Mouse (Mus musculus) neural tube, embryonic 11.5 days (tissue): ENCODE measurements around the gene Cd300lg. TPM values are rescaled to one million over a fixed set of nuclear protein-coding genes. Genes with fewer than 3 reads are reported as not detected.

ENCODE experiments used
- ATAC-seq: fragments of 200-750 bp; cut with Nextera tagmentation; 2 replicates; pipeline ENCODE4 v1.8.0; 2017; ENCODE audit warnings: moderate number of reproducible peaks, mild to moderate bottlenecking, moderate TSS enrichment, moderate library complexity; ENCODE audit not compliant: insufficient read depth, low FRiP score, low TSS enrichment
- DNase-seq: peaks from one replicate; pipeline ENCODE4 v3.0.0-alpha.2; 2015; ENCODE audit warnings: low spot score
- H3K27ac ChIP-seq: fragments of 300-500 bp; sonication (generic); 2 replicates; pipeline ENCODE4 v1.5.1; 2014; ENCODE audit warnings: low read depth, mild to moderate bottlenecking, low read length
- H3K27me3 ChIP-seq: fragments of 300-500 bp; sonication (generic); 2 replicates; pipeline ENCODE4 v1.6.1; 2014; ENCODE audit warnings: mild to moderate bottlenecking, low read length, mixed read lengths; ENCODE audit not compliant: control insufficient read depth, insufficient read depth
- H3K36me3 ChIP-seq: fragments of 300-500 bp; sonication (generic); 2 replicates; pipeline ENCODE4 v1.6.1; 2014; ENCODE audit warnings: mild to moderate bottlenecking, low read length, moderate library complexity, mixed read lengths; ENCODE audit not compliant: control insufficient read depth, insufficient read depth
- H3K4me1 ChIP-seq: fragments of 300-500 bp; sonication (generic); 2 replicates; pipeline ENCODE4 v1.6.1; 2014; ENCODE audit warnings: low read length, mixed read lengths; ENCODE audit not compliant: control insufficient read depth, insufficient read depth
- H3K4me2 ChIP-seq: fragments of 300-500 bp; sonication (generic); 2 replicates; pipeline ENCODE4 v1.6.1; 2014; ENCODE audit warnings: low read depth, mild to moderate bottlenecking, moderate library complexity
- H3K4me3 ChIP-seq: fragments of 300-500 bp; sonication (generic); 2 replicates; pipeline ENCODE4 v1.5.1; 2014; ENCODE audit warnings: low read depth, low read length
- H3K9ac ChIP-seq: fragments of 300-500 bp; sonication (generic); 2 replicates; pipeline ENCODE4 v1.6.1; 2014; ENCODE audit warnings: mild to moderate bottlenecking, low read length
- H3K9me3 ChIP-seq: fragments of 300-500 bp; sonication (generic); 2 replicates; pipeline ENCODE4 v1.6.1; 2016; ENCODE audit warnings: low read length; ENCODE audit not compliant: control insufficient read depth
- WGBS: fragments of 180-500 bp; shearing (Covaris S2); extraction: QIAGEN DNeasy Blood & Tissue Kit; methylation state at CpG from one replicate; pipeline ENCODE4 v1.1.7; 2014; 5-methylcytosine and 5-hydroxymethylcytosine counted together
- polyA plus RNA-seq: library from polyadenylated mRNA; unstranded; fragments of >200 nt; fragmentation: Nextera tagmentation; extraction: Ambion mirVana; gene quantifications from 2 replicates; pipeline ENCODE4 v1.2.1, GENCODE M21; 2014

Cd300lg gene
- polyA plus RNA-seq, 1 experiment from 2014 or later, result 0.12 TPM

DNA sequence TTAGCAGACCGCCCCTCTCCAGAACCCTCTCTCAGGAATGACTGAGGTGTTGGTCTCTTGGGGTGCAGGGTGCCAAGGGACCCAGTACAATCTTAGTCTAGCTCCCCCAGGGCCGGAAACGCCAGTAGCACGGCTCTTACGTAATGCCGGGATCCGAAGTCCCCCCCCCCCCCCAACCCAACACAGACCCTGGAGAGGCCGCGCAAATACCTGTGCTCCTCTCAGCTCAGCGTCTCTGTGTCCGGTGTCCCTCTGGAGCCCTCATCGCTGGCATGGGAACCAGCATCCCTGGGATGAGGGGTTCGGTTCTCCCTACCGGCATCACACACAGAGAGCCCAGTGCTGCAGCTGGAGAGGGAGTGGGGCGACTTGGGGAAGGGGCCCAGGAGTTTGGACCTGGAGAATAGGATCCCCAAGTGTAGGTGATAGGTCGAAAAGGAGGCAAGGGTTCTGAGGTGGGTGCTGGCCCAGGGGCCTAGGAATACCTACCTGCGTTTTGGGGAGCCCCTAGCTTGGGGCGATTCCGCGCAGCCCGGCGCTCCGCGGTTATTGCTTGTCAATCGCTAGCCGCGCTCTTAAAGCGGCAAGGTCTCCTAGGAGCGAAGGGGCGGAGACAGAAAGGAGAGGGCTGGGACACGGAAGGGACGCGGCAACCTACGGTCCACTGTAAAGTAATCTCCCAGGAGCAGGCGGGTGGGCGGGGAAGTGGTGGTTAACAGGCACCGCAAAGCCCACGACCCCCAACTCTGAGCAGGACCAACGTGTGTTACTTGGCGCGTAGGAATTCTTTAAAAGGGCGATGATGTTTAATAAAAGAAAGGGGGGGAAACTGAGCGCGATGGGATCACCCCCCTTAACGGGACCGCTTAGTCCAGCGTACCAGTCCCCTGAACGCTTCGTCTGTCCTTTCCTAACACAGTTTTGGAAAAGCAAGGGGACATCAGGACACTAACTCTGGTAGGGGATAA is 46.9 kb downstream of the Cd300lg start, which contains the start of gene Mpp2:
Gene Mpp2 (minus strand): TSS at position 585 of the 968 bp plus-strand sequence.
- Histone ChIP-seq H3K27ac (peak within 1 kb of the TSS; percentile 82), H3K4me1 (peaks cover 9% of the 10 kb centered on the region), H3K27me3 (no peaks in the 10 kb centered on the region), H3K9me3 (no peaks in the 10 kb centered on the region), H3K4me2 (peak within 1 kb of the TSS; percentile 87), H3K4me3 (peak within 1 kb of the TSS; percentile 71), H3K9ac (peak within 1 kb of the TSS; percentile 73), H3K36me3 (no peaks in the 10 kb centered on the region)
- DNase-seq (peak; percentile 87), ATAC-seq (peak; percentile 43)
- WGBS, result 0% methylated on average over 49 of the region's 49 CpGs

DNA sequence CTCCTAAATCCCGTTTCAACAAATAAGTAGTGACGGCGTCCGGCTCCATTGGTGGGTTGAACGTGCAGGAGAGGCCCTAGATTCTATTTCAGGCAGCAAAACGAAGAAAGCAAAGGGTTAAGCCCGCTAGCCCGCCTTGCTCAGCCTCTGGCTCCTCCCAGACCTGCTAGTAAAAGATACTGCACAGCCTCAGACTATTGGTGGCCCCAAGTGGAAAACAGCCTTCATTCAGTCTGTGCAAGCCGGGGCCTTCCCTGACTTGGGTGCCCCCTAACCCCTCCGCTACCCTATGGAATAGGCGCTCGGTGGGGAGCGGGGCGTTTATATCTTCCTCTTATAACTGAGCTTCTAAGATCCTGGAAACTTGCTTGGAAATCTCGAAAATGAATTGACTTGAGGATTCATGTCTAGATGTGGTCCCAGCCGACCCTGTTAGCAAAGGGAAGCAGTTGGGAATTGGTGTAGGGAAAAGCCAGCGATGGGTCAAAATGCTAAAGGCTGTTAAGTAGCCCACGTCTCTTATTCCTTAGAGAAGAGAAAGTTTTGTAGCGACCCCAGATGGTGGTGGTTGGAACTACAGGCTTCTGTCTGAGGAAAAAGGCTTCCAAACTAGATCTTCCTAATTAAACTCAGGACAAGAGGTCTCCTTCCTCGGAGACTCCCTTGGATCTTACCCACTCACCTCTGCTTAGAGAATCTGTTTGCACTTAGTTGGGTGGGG is 47.9 kb downstream of the Cd300lg start:
- Histone ChIP-seq H3K4me3 (peak overlapping the region; percentile 71), H3K27ac (peak overlapping the region; percentile 82), H3K27me3 (no peaks in the 10 kb centered on the region), H3K4me1 (peaks cover 9% of the 10 kb centered on the region), H3K36me3 (no peaks in the 10 kb centered on the region), H3K9ac (peak overlapping the region; percentile 64; the same call in 1 of the 2 replicates), H3K9me3 (no peaks in the 10 kb centered on the region), H3K4me2 (peak overlapping the region; percentile 87)
- peak; percentile 85 for DNase-seq
- WGBS, result under 1% methylated on average over 20 of the region's 20 CpGs
- peak; percentile 25; the same call in 1 of the 2 replicates for ATAC-seq

DNA sequence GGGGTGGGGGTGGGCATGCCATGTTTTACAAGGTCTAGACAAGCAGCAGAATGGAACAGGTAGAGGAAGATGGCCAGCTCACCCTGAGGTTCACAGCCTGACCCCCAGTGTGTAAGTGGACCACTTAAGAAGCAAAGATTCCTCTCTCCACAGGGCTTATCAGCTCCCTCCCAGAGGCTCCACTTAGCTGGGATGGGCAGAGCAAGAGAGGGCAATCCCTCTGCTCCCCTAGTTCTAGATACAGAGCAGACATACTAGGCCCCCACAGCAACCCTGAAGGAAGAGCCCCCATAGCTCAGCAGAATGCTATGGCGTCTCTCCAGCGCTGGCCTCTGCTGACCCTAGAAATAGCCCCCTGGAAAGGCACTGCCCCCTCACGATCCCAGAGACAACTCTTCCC is 54.4 kb downstream of the Cd300lg start:
- Histone ChIP-seq H3K4me2 (no peak overlapping the region), H3K9ac (no peak overlapping the region), H3K4me3 (no peak overlapping the region), H3K27ac (no peak overlapping the region), H3K27me3 (no peaks in the 10 kb centered on the region), H3K4me1 (no peaks in the 10 kb centered on the region), H3K36me3 (no peaks in the 10 kb centered on the region), H3K9me3 (no peaks in the 10 kb centered on the region)
- no peak for DNase-seq
- WGBS, result 80% methylated on average over 3 of the region's 3 CpGs
- ATAC-seq, result no peak

DNA sequence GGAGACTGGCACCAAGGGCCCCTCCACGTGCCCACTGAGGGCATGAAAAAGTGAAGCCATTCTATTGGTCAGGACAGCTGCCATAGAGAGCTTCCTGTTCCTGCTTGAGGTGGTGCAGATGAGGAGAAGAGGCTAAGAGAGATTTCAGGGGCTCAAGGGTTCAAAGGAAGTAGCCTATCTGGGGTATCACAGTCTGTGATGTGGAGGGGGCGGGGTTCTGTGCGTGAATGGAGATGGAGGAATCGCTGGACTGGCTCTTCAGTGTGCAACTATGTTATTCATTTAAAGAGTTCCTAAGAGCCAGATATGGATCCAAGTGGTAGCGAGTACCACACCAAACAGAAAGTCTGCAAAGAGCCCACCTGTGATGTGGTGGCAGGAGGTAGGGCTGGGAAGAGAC is 55.1 kb downstream of the Cd300lg start:
- Histone ChIP-seq H3K36me3 (no peaks in the 10 kb centered on the region), H3K27ac (no peak overlapping the region), H3K4me2 (peak overlapping the region; percentile 19), H3K4me3 (no peak overlapping the region), H3K9me3 (no peaks in the 10 kb centered on the region), H3K4me1 (no peaks in the 10 kb centered on the region), H3K9ac (peak overlapping the region; percentile 5; the same call in 1 of the 2 replicates), H3K27me3 (no peaks in the 10 kb centered on the region)
- 79% methylated on average over 5 of the region's 5 CpGs for WGBS
- no peak for DNase-seq
- ATAC-seq, result no peak

DNA sequence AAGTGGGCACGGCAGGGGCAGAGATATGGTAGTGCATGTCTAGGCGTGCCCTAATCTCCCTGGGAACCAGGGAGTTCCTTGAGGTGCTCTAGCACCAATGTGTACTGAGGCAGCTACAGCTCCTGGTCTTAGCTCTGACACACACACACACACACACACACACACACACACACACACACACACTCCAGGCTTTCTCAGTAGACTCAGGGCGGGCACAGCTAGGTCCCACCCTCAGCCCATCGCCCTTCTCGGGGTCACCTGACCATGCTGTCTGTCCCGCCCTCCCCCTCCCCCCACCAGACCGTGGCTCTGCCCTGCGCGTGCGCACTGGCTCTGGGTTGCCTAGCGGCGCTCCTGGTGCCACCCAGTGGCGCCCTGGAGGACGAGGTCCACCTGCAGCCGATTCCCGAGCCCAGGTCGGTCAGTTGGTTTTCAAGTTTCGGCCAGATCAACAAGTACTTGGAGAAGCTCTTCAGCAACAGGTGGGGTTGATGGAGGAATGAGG is 55.6 kb downstream of the Cd300lg start:
- WGBS, result 9% methylated on average over 16 of the region's 18 CpGs
- DNase-seq (peak; percentile 90), ATAC-seq (peak; percentile 77)
- Histone ChIP-seq H3K9ac (peak overlapping the region; percentile 5; the same call in 1 of the 2 replicates), H3K27ac (no peak overlapping the region), H3K9me3 (no peaks in the 10 kb centered on the region), H3K36me3 (no peaks in the 10 kb centered on the region), H3K4me1 (no peaks in the 10 kb centered on the region), H3K4me3 (no peak overlapping the region), H3K27me3 (no peaks in the 10 kb centered on the region), H3K4me2 (peak overlapping the region; percentile 19)

DNA sequence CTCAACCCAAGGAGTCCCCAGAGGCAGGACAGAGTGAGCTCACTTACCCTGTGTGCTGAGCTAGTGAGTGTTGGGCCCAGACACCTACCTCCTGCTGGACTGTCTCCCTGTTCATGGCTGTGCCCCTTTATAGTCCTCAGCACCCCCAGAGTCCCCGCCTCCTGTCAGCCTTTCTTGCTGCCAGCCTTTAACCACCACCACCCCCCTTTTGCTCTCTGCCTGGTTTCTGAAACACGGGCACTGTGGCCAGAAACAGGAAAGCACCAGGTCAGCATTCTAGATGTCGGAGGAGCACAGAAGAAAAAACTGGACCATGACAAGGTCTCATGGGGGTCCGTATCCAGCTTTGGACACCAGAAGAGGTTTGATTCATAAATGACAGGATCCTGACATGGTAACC is 59.9 kb downstream of the Cd300lg start, which contains the start of gene Ppy:
Gene Ppy (minus strand): TSS at position 101 of the 400 bp plus-strand sequence.
- ATAC-seq (no peak), DNase-seq (no peak)
- Histone ChIP-seq H3K4me1 (no peaks in the 10 kb centered on the region), H3K9ac (no peak within 1 kb of the TSS), H3K9me3 (no peaks in the 10 kb centered on the region), H3K27ac (no peak within 1 kb of the TSS), H3K36me3 (no peaks in the 10 kb centered on the region), H3K27me3 (peaks cover 18% of the 10 kb centered on the region), H3K4me2 (0 out of 2 replicates have a peak within 1 kb of the TSS, but pooled peaks have one; percentile 0), H3K4me3 (no peak within 1 kb of the TSS)
- 72% methylated on average over 4 of the region's 4 CpGs for WGBS

DNA sequence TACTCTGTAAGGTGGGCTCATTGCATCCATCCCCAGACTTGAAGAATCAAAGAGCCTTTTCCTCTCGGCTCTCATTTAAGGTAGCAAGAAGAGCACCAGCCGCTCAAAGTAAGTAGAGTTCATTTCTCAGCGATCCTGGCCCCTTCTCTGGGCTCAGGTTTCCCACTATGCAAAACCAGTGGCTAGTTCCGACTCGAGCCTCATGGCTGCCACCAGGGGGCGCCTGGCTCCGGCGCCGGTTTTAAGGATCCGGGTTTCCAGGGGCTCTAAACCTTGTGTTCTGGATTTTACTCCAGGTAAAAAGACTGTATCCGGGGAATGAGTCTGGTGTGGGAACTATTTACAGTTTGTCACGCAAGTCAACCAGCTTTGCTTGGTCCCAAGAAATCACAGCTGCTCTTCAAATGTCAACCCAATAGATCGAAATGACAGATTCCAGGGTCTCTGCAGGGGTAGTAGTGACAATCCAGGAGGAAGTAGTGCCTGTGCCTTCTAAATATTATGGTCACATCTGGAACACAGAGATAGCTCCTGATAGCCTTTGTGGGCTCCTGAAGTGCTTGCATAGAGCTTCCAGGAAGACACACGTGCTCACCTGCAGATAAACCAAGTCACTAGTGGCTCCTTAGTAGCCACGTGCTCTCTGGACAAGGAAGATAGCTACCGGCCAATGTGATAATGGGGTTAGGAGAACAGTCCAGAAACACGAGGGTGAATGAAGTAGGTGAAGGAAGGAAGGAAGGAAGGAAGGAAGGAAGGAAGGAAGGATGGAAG is 61.4 kb downstream of the Cd300lg start:
- H3K9ac ChIP-seq, result no peak overlapping the region
- DNase-seq (peak; percentile 83), ATAC-seq (no peak)
- WGBS, result 20% methylated on average over 17 of the region's 17 CpGs
- H3K36me3 ChIP-seq, result no peaks in the 10 kb centered on the region
- no peak overlapping the region for H3K4me3 ChIP-seq
- no peaks in the 10 kb centered on the region for H3K9me3 ChIP-seq
- H3K4me1 ChIP-seq, result peaks cover 3% of the 10 kb centered on the region; the same call in 1 of the 2 replicates
- H3K27ac ChIP-seq, result no peak overlapping the region
- peaks cover 32% of the 10 kb centered on the region for H3K27me3 ChIP-seq
- 0 out of 2 replicates have a peak overlapping the region, but pooled peaks have one; percentile 0 for H3K4me2 ChIP-seq
